In genomic region chr13:119709388-119710267, GRCm38 (mm10) we compare ENCODE assay signal across 10 mouse cellular contexts. TPM values are rescaled to one million over a fixed set of nuclear protein-coding genes. Genes with fewer than 3 reads are reported as not detected.
DNase-seq lines count a peak whose midpoint lies in the region; ATAC-seq and TF ChIP-seq lines count a peak whose summit lies in the region.
"Had no signal": no experiment of that assay in that cellular context is flagged by ENCODE, and none has a peak within 500 bp of the region (broad histone marks: within the 10 kb centered on the region; RNA-seq: fewer than 3 reads in every experiment).

No protein-coding gene starts in this region.

- POLR2A ChIA-PET in Patski (lab: Charles Lee), result no interaction called here

- H3K4me1 ChIP-seq in limb, embryonic 13.5 days, result no peaks in the 10 kb centered on the region
- no peaks in the 10 kb centered on the region for H3K4me1 ChIP-seq in limb, embryonic 10.5 days
- 0 out of 2 replicates have a peak, but pooled peaks cover 7% of the 10 kb centered on the region for H3K4me1 ChIP-seq in liver, embryonic 15.5 days (replicated peaks)

- 89% methylated on average over 8 of the region's 8 CpGs for WGBS in limb, embryonic 13.5 days
- 93% methylated on average over 8 of the region's 8 CpGs for WGBS in limb, embryonic 10.5 days
- WGBS in liver, embryonic 15.5 days (ENCODE audit: insufficient replicate concordance), result 77% methylated on average over 8 of the region's 8 CpGs

- DNase-seq in adrenal gland, postnatal 14 days, result peak; percentile 57
- no peak for DNase-seq in adrenal gland, adult 18-20 months (ENCODE audit: low spot score in 2 of 2)
- DNase-seq in limb, embryonic 10.5 days (ENCODE audit: low spot score), result no peak
- no peak for DNase-seq in Patski (ENCODE audit: low read depth, low spot score)
- no peak for DNase-seq in thymus, postnatal 25 days
- no peak for DNase-seq in heart, adult 9 months (ENCODE audit: low spot score in 2 of 2)
- DNase-seq: embryo, embryonic 11 days had no signal

- no peak overlapping the region for H3K9ac ChIP-seq in limb, embryonic 13.5 days
- no peak overlapping the region for H3K9ac ChIP-seq in liver, embryonic 15.5 days
- H3K9ac ChIP-seq: heart, embryonic 13.5 days had no signal

- no peaks in the 10 kb centered on the region for H3K9me3 ChIP-seq in limb, embryonic 13.5 days
- no peaks in the 10 kb centered on the region for H3K9me3 ChIP-seq in limb, embryonic 10.5 days (replicated peaks)
- H3K9me3 ChIP-seq in liver, embryonic 15.5 days (replicated peaks), result no peaks in the 10 kb centered on the region
- H3K9me3 ChIP-seq: heart, embryonic 13.5 days had no signal

- CTCF ChIA-PET in Patski (lab: Charles Lee), result interaction anchor here (1.7 kb wide), 1 partner anchor 11 kb away, joined by 5 read pairs; no protein-coding TSS in a partner anchor

- ATAC-seq in limb, embryonic 13.5 days (ENCODE audit: low FRiP score, low read depth), result 0 out of 2 replicates have a peak, but pooled peaks have one; percentile 14
- ATAC-seq in Patski, result peak; percentile 20
- ATAC-seq in liver, embryonic 15.5 days (ENCODE audit: insufficient read depth), result 0 out of 2 replicates have a peak, but pooled peaks have one; percentile 19

- no peak overlapping the region for H3K27ac ChIP-seq in limb, embryonic 13.5 days
- no peak overlapping the region for H3K27ac ChIP-seq in limb, embryonic 10.5 days
- H3K27ac ChIP-seq in liver, embryonic 15.5 days (replicated peaks), result no peak overlapping the region
- H3K27ac ChIP-seq: heart, embryonic 13.5 days had no signal

- in situ Hi-C loops in Patski (cut with MboI; ENCODE audit: low pct_unique_long_range_greater_than_20kb), result no loop called here

- no peaks in the 10 kb centered on the region for H3K27me3 ChIP-seq in limb, embryonic 13.5 days
- no peaks in the 10 kb centered on the region for H3K27me3 ChIP-seq in limb, embryonic 10.5 days (ENCODE audit: low read depth, poor library complexity, severe bottlenecking)
- no peaks in the 10 kb centered on the region for H3K27me3 ChIP-seq in Patski
- no peaks in the 10 kb centered on the region for H3K27me3 ChIP-seq in liver, embryonic 15.5 days
- H3K27me3 ChIP-seq: heart, embryonic 13.5 days had no signal

- TF ChIP-seq CTCF in Patski (IDR thresholded peaks at IDR 0.05), result no peak

- H3K4me3 ChIP-seq in limb, embryonic 13.5 days, result no peak overlapping the region
- H3K4me3 ChIP-seq in limb, embryonic 10.5 days, result no peak overlapping the region
- no peak overlapping the region for H3K4me3 ChIP-seq in liver, embryonic 15.5 days (replicated peaks)
- H3K4me3 ChIP-seq: heart, embryonic 13.5 days had no signal

- H3K4me2 ChIP-seq in limb, embryonic 13.5 days (replicated peaks), result no peak overlapping the region
- no peak overlapping the region for H3K4me2 ChIP-seq in liver, embryonic 15.5 days
- H3K4me2 ChIP-seq: heart, embryonic 13.5 days had no signal

- peaks cover 48% of the 10 kb centered on the region for H3K36me3 ChIP-seq in limb, embryonic 13.5 days
- H3K36me3 ChIP-seq in limb, embryonic 10.5 days, result peaks cover 62% of the 10 kb centered on the region
- peaks cover 18% of the 10 kb centered on the region for H3K36me3 ChIP-seq in liver, embryonic 15.5 days (replicated peaks)

RNA-seq across cellular contexts. Expression of gene Hmgcs1, which starts 19.4 kb away (rescaled TPM):
- total RNA-seq in adrenal gland, postnatal 14 days (2021), result 221 and 312 TPM in 2 replicates
- total RNA-seq in adrenal gland, adult 18-20 months (2021), result 100 to 1,000 TPM; 226 to 399 TPM
- 146 and 148 TPM in 2 replicates for polyA plus RNA-seq in limb, embryonic 13.5 days (2015; fragmentation: Nextera tagmentation; extraction: Ambion mirVana)
- polyA plus RNA-seq in limb, embryonic 10.5 days (2016; fragmentation: Nextera tagmentation; extraction: Ambion mirVana), result 195 and 225 TPM in 2 replicates
- 64.9 TPM for polyA plus RNA-seq in Patski (2021)
- 166 and 167 TPM in 2 replicates for polyA plus RNA-seq in liver, embryonic 15.5 days (2015; fragmentation: Nextera tagmentation; extraction: Ambion mirVana)

RNA-seq across cellular contexts. Expression of gene Nim1k, which starts 46.1 kb away (rescaled TPM):
- total RNA-seq in adrenal gland, postnatal 14 days (2021), result 2.9 and 3.0 TPM in 2 replicates
- total RNA-seq in adrenal gland, adult 18-20 months (2021), result 1 to 10 TPM; 1.2 to 1.6 TPM
- 2.3 and 2.8 TPM in 2 replicates for polyA plus RNA-seq in limb, embryonic 13.5 days (2015; fragmentation: Nextera tagmentation; extraction: Ambion mirVana)
- 1.6 and 1.7 TPM in 2 replicates for polyA plus RNA-seq in limb, embryonic 10.5 days (2016; fragmentation: Nextera tagmentation; extraction: Ambion mirVana)
- 2.9 TPM for polyA plus RNA-seq in Patski (2021)
- polyA plus RNA-seq in liver, embryonic 15.5 days (2015; fragmentation: Nextera tagmentation; extraction: Ambion mirVana), result 0.09 and 0.10 TPM in 2 replicates
